Mouse (Mus musculus): Measurements from ENCODE around the gene Scn3b.

The Scn3b gene

GRCm38 (mm10) chr9:40316865-40317660 is 48.0 kb downstream of the Scn3b start:
- no peak for DNase-seq (ENCODE audit: extremely low spot score)

GRCm38 (mm10) chr9:40317735-40318134 is 48.7 kb downstream of the Scn3b start:
- no peak for DNase-seq (ENCODE audit: extremely low spot score)

- DNase-seq (ENCODE audit: extremely low spot score) = no peak
These were observed 49.8 kb downstream of the Scn3b start for GRCm38 (mm10) chr9:40318771-40319170.

GRCm38 (mm10) chr9:40320405-40320804 is 51.4 kb downstream of the Scn3b start:
- no peak for DNase-seq (ENCODE audit: extremely low spot score)

GRCm38 (mm10) chr9:40320879-40321667 is 52.1 kb downstream of the Scn3b start:
- DNase-seq (ENCODE audit: extremely low spot score) = peak; percentile 66

- no peak for DNase-seq (ENCODE audit: extremely low spot score)
These were observed 52.6 kb downstream of the Scn3b start for GRCm38 (mm10) chr9:40321668-40322003.

GRCm38 (mm10) chr9:40322372-40322771 is 53.4 kb downstream of the Scn3b start:
- DNase-seq (ENCODE audit: extremely low spot score) = no peak

GRCm38 (mm10) chr9:40323171-40323570 is 54.2 kb downstream of the Scn3b start:
- DNase-seq (ENCODE audit: extremely low spot score) = no peak

- no peak for DNase-seq (ENCODE audit: extremely low spot score)
These were observed 54.8 kb downstream of the Scn3b start for GRCm38 (mm10) chr9:40323773-40324172.

- DNase-seq (ENCODE audit: extremely low spot score) = no peak
These were observed 55.3 kb downstream of the Scn3b start for GRCm38 (mm10) chr9:40324232-40324792.

- no peak for DNase-seq (ENCODE audit: extremely low spot score)
These were observed 55.8 kb downstream of the Scn3b start for GRCm38 (mm10) chr9:40324826-40325225.

GRCm38 (mm10) chr9:40326260-40326915 is 57.4 kb downstream of the Scn3b start:
- DNase-seq (ENCODE audit: extremely low spot score) = no peak

- peak; percentile 84 for DNase-seq (ENCODE audit: extremely low spot score)
These were observed 61.8 kb downstream of the Scn3b start for GRCm38 (mm10) chr9:40330609-40331382.

GRCm38 (mm10) chr9:40331411-40332286 is 62.6 kb downstream of the Scn3b start:
- DNase-seq (ENCODE audit: extremely low spot score) = no peak

GRCm38 (mm10) chr9:40332326-40332725 is 63.3 kb downstream of the Scn3b start:
- no peak for DNase-seq (ENCODE audit: extremely low spot score)

- DNase-seq (ENCODE audit: extremely low spot score) = no peak
These were observed 64.0 kb downstream of the Scn3b start for GRCm38 (mm10) chr9:40332731-40333648.

GRCm38 (mm10) chr9:40333649-40334396 is 64.8 kb downstream of the Scn3b start:
- DNase-seq (ENCODE audit: extremely low spot score) = peak; percentile 71

- no peak for DNase-seq (ENCODE audit: extremely low spot score)
These were observed 65.6 kb downstream of the Scn3b start for GRCm38 (mm10) chr9:40334617-40335016.

GRCm38 (mm10) chr9:40336701-40337100 is 67.7 kb downstream of the Scn3b start:
- no peak for DNase-seq (ENCODE audit: extremely low spot score)

All from embryo, embryonic 9.5 days (tissue).